Mouse (Mus musculus): ENCODE data around the gene Amigo3. TPM values are rescaled to one million over a fixed set of nuclear protein-coding genes. Genes with fewer than 3 reads are reported as not detected.

Amigo3 gene
- polyA plus RNA-seq, 1 experiment from 2014 or later, result 2.9 TPM

GRCm38 (mm10) chr9:108054331-108055040, 1.5 kb downstream of the Amigo3 start:
- WGBS, result 90% methylated on average over 22 of the region's 22 CpGs
- Histone ChIP-seq H3K36me3 (peaks cover 30% of the 10 kb centered on the region), H3K4me1 (replicated peaks) (peaks cover 24% of the 10 kb centered on the region), H3K27me3 (no peaks in the 10 kb centered on the region), H3K9ac (no peak overlapping the region), H3K4me2 (no peak overlapping the region), H3K9me3 (no peaks in the 10 kb centered on the region), H3K4me3 (no peak overlapping the region), H3K27ac (replicated peaks) (no peak overlapping the region)
- no peak for ATAC-seq (ENCODE audit: low FRiP score, low read depth)

GRCm38 (mm10) chr9:108055061-108055460, 2.1 kb downstream of the Amigo3 start:
- H3K4me2 ChIP-seq, result no peak overlapping the region
- peaks cover 36% of the 10 kb centered on the region for H3K36me3 ChIP-seq
- no peaks in the 10 kb centered on the region for H3K9me3 ChIP-seq
- no peak for ATAC-seq (ENCODE audit: low FRiP score, low read depth)
- H3K4me3 ChIP-seq, result no peak overlapping the region
- H3K9ac ChIP-seq, result no peak overlapping the region
- peaks cover 18% of the 10 kb centered on the region for H3K4me1 ChIP-seq (replicated peaks)
- H3K27ac ChIP-seq (replicated peaks), result no peak overlapping the region
- H3K27me3 ChIP-seq, result no peaks in the 10 kb centered on the region
- 90% methylated on average over 1 of the region's 1 CpGs for WGBS

GRCm38 (mm10) chr9:108055661-108056237, 2.8 kb downstream of the Amigo3 start:
- Histone ChIP-seq H3K36me3 (peaks cover 38% of the 10 kb centered on the region), H3K4me1 (replicated peaks) (peaks cover 11% of the 10 kb centered on the region)
- 91% methylated on average over 6 of the region's 6 CpGs for WGBS

GRCm38 (mm10) chr9:108056361-108057261, 3.7 kb downstream of the Amigo3 start:
- Histone ChIP-seq H3K36me3 (peaks cover 38% of the 10 kb centered on the region), H3K9ac (no peak overlapping the region), H3K9me3 (no peaks in the 10 kb centered on the region), H3K27ac (replicated peaks) (no peak overlapping the region), H3K4me3 (no peak overlapping the region), H3K4me2 (no peak overlapping the region), H3K27me3 (no peaks in the 10 kb centered on the region), H3K4me1 (replicated peaks) (peaks cover 10% of the 10 kb centered on the region)
- WGBS, result 83% methylated on average over 28 of the region's 28 CpGs
- no peak for ATAC-seq (ENCODE audit: low FRiP score, low read depth)

More at GRCm38 (mm10) chr9:108055661-108056237, 2.8 kb downstream of the Amigo3 start:
- no peak for ATAC-seq (ENCODE audit: low FRiP score, low read depth)
- no peak overlapping the region for H3K4me3 ChIP-seq
- H3K4me2 ChIP-seq, result no peak overlapping the region
- H3K9me3 ChIP-seq, result no peaks in the 10 kb centered on the region
- no peaks in the 10 kb centered on the region for H3K27me3 ChIP-seq
- H3K27ac ChIP-seq (replicated peaks), result no peak overlapping the region
- H3K9ac ChIP-seq, result no peak overlapping the region

GRCm38 (mm10) chr9:108057262-108057562, 4.3 kb downstream of the Amigo3 start:
- peaks cover 37% of the 10 kb centered on the region for H3K36me3 ChIP-seq

GRCm38 (mm10) chr9:108058291-108058690, 5.3 kb downstream of the Amigo3 start:
- Histone ChIP-seq H3K4me3 (no peak overlapping the region), H3K36me3 (peaks cover 43% of the 10 kb centered on the region), H3K9me3 (no peaks in the 10 kb centered on the region), H3K4me1 (replicated peaks) (no peaks in the 10 kb centered on the region), H3K27me3 (no peaks in the 10 kb centered on the region), H3K4me2 (no peak overlapping the region), H3K9ac (no peak overlapping the region), H3K27ac (replicated peaks) (no peak overlapping the region)
- WGBS, result 92% methylated on average over 9 of the region's 9 CpGs
- no peak for ATAC-seq (ENCODE audit: low FRiP score, low read depth)

More at GRCm38 (mm10) chr9:108057262-108057562, 4.3 kb downstream of the Amigo3 start:
- no peak overlapping the region for H3K4me3 ChIP-seq
- no peak overlapping the region for H3K9ac ChIP-seq
- H3K27ac ChIP-seq (replicated peaks), result no peak overlapping the region
- no peaks in the 10 kb centered on the region for H3K27me3 ChIP-seq
- WGBS, result 91% methylated on average over 5 of the region's 5 CpGs
- no peak overlapping the region for H3K4me2 ChIP-seq
- ATAC-seq (ENCODE audit: low FRiP score, low read depth), result no peak
- H3K4me1 ChIP-seq (replicated peaks), result peaks cover 10% of the 10 kb centered on the region
- no peaks in the 10 kb centered on the region for H3K9me3 ChIP-seq

GRCm38 (mm10) chr9:108062142-108062541, 9.2 kb downstream of the Amigo3 start:
- no peak overlapping the region for H3K4me3 ChIP-seq
- ATAC-seq (ENCODE audit: low FRiP score, low read depth), result no peak
- WGBS, result 91% methylated on average over 3 of the region's 3 CpGs
- H3K9me3 ChIP-seq, result no peaks in the 10 kb centered on the region
- no peaks in the 10 kb centered on the region for H3K27me3 ChIP-seq
- H3K9ac ChIP-seq, result no peak overlapping the region
- peaks cover 39% of the 10 kb centered on the region for H3K36me3 ChIP-seq
- H3K4me1 ChIP-seq (replicated peaks), result no peaks in the 10 kb centered on the region
- no peak overlapping the region for H3K27ac ChIP-seq (replicated peaks)
- H3K4me2 ChIP-seq, result no peak overlapping the region

- H3K4me3 ChIP-seq, result no peak overlapping the region
- peaks cover 27% of the 10 kb centered on the region for H3K36me3 ChIP-seq
- H3K27ac ChIP-seq (replicated peaks), result no peak overlapping the region
- H3K9ac ChIP-seq, result no peak overlapping the region
- H3K27me3 ChIP-seq, result no peaks in the 10 kb centered on the region
- H3K4me1 ChIP-seq (replicated peaks), result no peaks in the 10 kb centered on the region
- no peak for ATAC-seq (ENCODE audit: low FRiP score, low read depth)
- H3K9me3 ChIP-seq, result no peaks in the 10 kb centered on the region
- 87% methylated on average over 12 of the region's 12 CpGs for WGBS
- H3K4me2 ChIP-seq, result no peak overlapping the region
Observed at GRCm38 (mm10) chr9:108063361-108063760, 10.4 kb downstream of the Amigo3 start.

GRCm38 (mm10) chr9:108065491-108066011, 12.6 kb downstream of the Amigo3 start:
- Histone ChIP-seq H3K9ac (no peak overlapping the region), H3K27ac (replicated peaks) (no peak overlapping the region), H3K4me3 (no peak overlapping the region), H3K36me3 (peaks cover 10% of the 10 kb centered on the region; the same call in 1 of the 2 replicates), H3K4me2 (no peak overlapping the region), H3K9me3 (no peaks in the 10 kb centered on the region), H3K27me3 (no peaks in the 10 kb centered on the region), H3K4me1 (replicated peaks) (no peaks in the 10 kb centered on the region)
- 46% methylated on average over 5 of the region's 5 CpGs for WGBS
- ATAC-seq (ENCODE audit: low FRiP score, low read depth), result no peak

GRCm38 (mm10) chr9:108067199-108067598, 14.2 kb downstream of the Amigo3 start:
- WGBS, result 80% methylated on average over 7 of the region's 7 CpGs

GRCm38 (mm10) chr9:108067900-108068299, 14.9 kb downstream of the Amigo3 start:
- Histone ChIP-seq H3K4me1 (replicated peaks) (no peaks in the 10 kb centered on the region), H3K9me3 (no peaks in the 10 kb centered on the region), H3K27me3 (no peaks in the 10 kb centered on the region), H3K4me3 (no peak overlapping the region), H3K36me3 (peaks cover 8% of the 10 kb centered on the region), H3K27ac (replicated peaks) (no peak overlapping the region), H3K9ac (no peak overlapping the region), H3K4me2 (no peak overlapping the region)
- no peak for ATAC-seq (ENCODE audit: low FRiP score, low read depth)
- 21% methylated on average over 8 of the region's 8 CpGs for WGBS

More at GRCm38 (mm10) chr9:108067199-108067598, 14.2 kb downstream of the Amigo3 start:
- Histone ChIP-seq H3K27ac (replicated peaks) (no peak overlapping the region), H3K9ac (no peak overlapping the region), H3K4me2 (no peak overlapping the region), H3K9me3 (no peaks in the 10 kb centered on the region), H3K4me1 (replicated peaks) (no peaks in the 10 kb centered on the region), H3K4me3 (no peak overlapping the region), H3K36me3 (peaks cover 15% of the 10 kb centered on the region), H3K27me3 (no peaks in the 10 kb centered on the region)
- ATAC-seq (ENCODE audit: low FRiP score, low read depth), result no peak

- WGBS, result 90% methylated on average over 9 of the region's 9 CpGs
Observed at GRCm38 (mm10) chr9:108069007-108069406, 16.0 kb downstream of the Amigo3 start.

More at GRCm38 (mm10) chr9:108069007-108069406, 16.0 kb downstream of the Amigo3 start:
- H3K4me2 ChIP-seq, result no peak overlapping the region
- H3K27ac ChIP-seq (replicated peaks), result no peak overlapping the region
- H3K4me3 ChIP-seq, result no peak overlapping the region
- H3K9ac ChIP-seq, result no peak overlapping the region
- no peaks in the 10 kb centered on the region for H3K9me3 ChIP-seq
- no peak for ATAC-seq (ENCODE audit: low FRiP score, low read depth)
- no peaks in the 10 kb centered on the region for H3K27me3 ChIP-seq
- peaks cover 8% of the 10 kb centered on the region for H3K36me3 ChIP-seq
- H3K4me1 ChIP-seq (replicated peaks), result no peaks in the 10 kb centered on the region
